Mouse (Mus musculus) cerebellum, adult 2 months (tissue): Measurements from ENCODE around the gene Pex7. TPM values are rescaled to one million over a fixed set of nuclear protein-coding genes. Genes with fewer than 3 reads are reported as not detected.
A peak's percentile ranks its signal among the peaks of the same experiment; 100 is the strongest.

Source experiments
- DNase-seq, 2 experiments: peaks; one replicate each; pipeline ENCODE4 v3.0.0; 2021
- H3K27ac ChIP-seq: fragments of 200-500 bp; 2 replicates; pipeline ENCODE4 v1.5.1; 2012; ENCODE audit warnings: low read length, control low read depth, inconsistent platforms; ENCODE audit not compliant: insufficient read depth
- H3K27me3 ChIP-seq: fragments of 200-500 bp; 2 replicates; pipeline ENCODE4 v1.6.1; 2012; ENCODE audit warnings: inconsistent platforms, mild to moderate bottlenecking, low read length, moderate library complexity; ENCODE audit not compliant: control insufficient read depth, insufficient read depth
- H3K4me1 ChIP-seq: fragments of 200-500 bp; 2 replicates; pipeline ENCODE4 v1.6.1; 2011; ENCODE audit warnings: low read length; ENCODE audit not compliant: control insufficient read depth, insufficient read depth
- H3K4me3 ChIP-seq: fragments of 200-500 bp; replicated peaks from 2 replicates; pipeline ENCODE3; 2011; ENCODE audit warnings: mild to moderate bottlenecking, low read depth, low read length, control low read depth; ENCODE audit not compliant: insufficient read depth
- CTCF ChIP-seq: fragments of 200-500 bp; IDR thresholded peaks from 2 replicates; pipeline ENCODE4 v1.5.1; 2011; ENCODE audit warnings: low read depth, mild to moderate bottlenecking, control low read depth, low read length, moderate library complexity, borderline replicate concordance; ENCODE audit not compliant: insufficient read depth
- POLR2A ChIP-seq: fragments of 200-500 bp; IDR thresholded peaks from 2 replicates; pipeline ENCODE4 v1.6.1; 2011; ENCODE audit warnings: low read length, control low read depth, borderline replicate concordance; ENCODE audit not compliant: insufficient read depth
- whole genome bisulfite sequencing: fragments of 180-500 bp; shearing (Covaris S2); methylation state at CpG from one replicate; pipeline ENCODE4 v1.1.7; 2018; 5-methylcytosine and 5-hydroxymethylcytosine counted together
- polyA plus RNA-seq: library from polyadenylated mRNA; depleted of rRNA; stranded (reverse); fragments of >200 nt; gene quantifications from 2 replicates; pipeline ENCODE4 v1.2.3, GENCODE M21; 2012

The Pex7 gene
- polyA plus RNA-seq, 1 experiment, result 39.8 TPM

DNA sequence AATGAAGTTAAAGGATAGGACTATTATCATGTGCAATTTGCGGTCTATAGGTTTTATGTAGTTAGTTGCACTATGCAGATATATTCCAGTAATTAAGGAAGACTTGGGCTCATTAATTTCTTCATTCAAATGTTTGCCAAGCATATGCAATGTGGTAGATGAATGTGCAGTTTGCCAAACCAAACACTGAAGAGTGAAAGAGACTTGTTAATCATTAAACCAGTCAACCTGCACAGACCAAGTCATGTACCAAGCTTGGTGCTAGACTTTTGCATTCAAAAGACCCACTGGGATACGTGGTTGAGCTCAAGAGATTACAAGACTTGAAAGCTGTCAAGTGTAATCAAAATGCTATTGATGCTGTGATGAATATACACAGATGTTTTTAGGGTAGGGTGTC lies 587 bp upstream of the Pex7 start:
- Histone ChIP-seq H3K27me3 (no peaks in the 10 kb centered on the region), H3K4me3 (no peak overlapping the region), H3K4me1 (peaks cover 8% of the 10 kb centered on the region; the same call in 1 of the 2 replicates), H3K27ac (no peak overlapping the region)
- TF ChIP-seq CTCF (no peak), POLR2A (no peak)
- no peak for DNase-seq
- WGBS, result 79% methylated on average over 2 of the region's 2 CpGs

- WGBS, result 32% methylated on average over 13 of the region's 13 CpGs
- Histone ChIP-seq H3K4me1 (peaks cover 8% of the 10 kb centered on the region; the same call in 1 of the 2 replicates), H3K27ac (no peak overlapping the region), H3K27me3 (no peaks in the 10 kb centered on the region), H3K4me3 (no peak overlapping the region)
- DNase-seq, result peak; percentile 53 to 72
- no peak for TF ChIP-seq POLR2A
- TF ChIP-seq CTCF, result no peak
These were observed 3.2 kb downstream of the Pex7 start for GRCm38 (mm10) chr10:19904077-19904820.

DNA sequence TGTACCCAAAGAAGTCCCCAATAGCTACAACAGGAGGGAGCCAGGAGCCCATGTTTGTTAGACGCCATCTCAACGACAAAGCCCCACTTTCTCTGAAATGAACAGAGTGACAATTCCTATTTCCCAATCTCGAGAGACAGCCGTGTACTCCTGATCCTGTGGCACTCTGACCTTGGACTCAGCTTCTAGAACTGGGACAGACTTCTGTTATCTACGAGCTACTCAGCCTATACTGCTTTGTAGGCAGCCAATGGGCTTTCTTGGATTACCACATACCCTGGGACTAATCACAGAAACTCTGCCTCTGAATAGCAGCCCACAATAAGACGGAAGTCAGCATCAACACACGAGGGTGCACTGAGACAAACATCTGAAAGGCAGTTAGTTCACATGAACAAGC lies 5.5 kb downstream of the Pex7 start:
- DNase-seq, result no peak
- Histone ChIP-seq H3K27me3 (no peaks in the 10 kb centered on the region), H3K4me1 (peaks cover 8% of the 10 kb centered on the region; the same call in 1 of the 2 replicates), H3K27ac (no peak overlapping the region), H3K4me3 (no peak overlapping the region)
- 88% methylated on average over 7 of the region's 7 CpGs for WGBS
- TF ChIP-seq POLR2A, result no peak
- TF ChIP-seq CTCF, result no peak

- Histone ChIP-seq H3K4me3 (no peak overlapping the region), H3K27ac (no peak overlapping the region), H3K4me1 (peaks cover 8% of the 10 kb centered on the region; the same call in 1 of the 2 replicates), H3K27me3 (no peaks in the 10 kb centered on the region)
- TF ChIP-seq POLR2A, result no peak
- no peak for TF ChIP-seq CTCF
- no peak for DNase-seq
- 80% methylated on average over 2 of the region's 2 CpGs for WGBS
These were observed 7.3 kb downstream of the Pex7 start for GRCm38 (mm10) chr10:19900191-19900590.

GRCm38 (mm10) chr10:19893976-19894375 lies 13.5 kb downstream of the Pex7 start:
- Histone ChIP-seq H3K4me3 (no peak overlapping the region), H3K27me3 (no peaks in the 10 kb centered on the region), H3K27ac (no peak overlapping the region), H3K4me1 (no peaks in the 10 kb centered on the region)
- DNase-seq, result peak; percentile 37 to 42
- WGBS, result 21% methylated on average over 4 of the region's 4 CpGs
- TF ChIP-seq POLR2A (no peak), CTCF (peak; percentile 49; the same call in 1 of the 2 replicates)

- DNase-seq, result peak in 1 of 2 experiments; percentile 11
- Histone ChIP-seq H3K27ac (no peak overlapping the region), H3K4me3 (no peak overlapping the region), H3K4me1 (no peaks in the 10 kb centered on the region), H3K27me3 (no peaks in the 10 kb centered on the region)
- TF ChIP-seq POLR2A (no peak), CTCF (no peak)
- WGBS, result 52% methylated on average over 6 of the region's 6 CpGs
These were observed 14.3 kb downstream of the Pex7 start for GRCm38 (mm10) chr10:19893146-19893545.

DNA sequence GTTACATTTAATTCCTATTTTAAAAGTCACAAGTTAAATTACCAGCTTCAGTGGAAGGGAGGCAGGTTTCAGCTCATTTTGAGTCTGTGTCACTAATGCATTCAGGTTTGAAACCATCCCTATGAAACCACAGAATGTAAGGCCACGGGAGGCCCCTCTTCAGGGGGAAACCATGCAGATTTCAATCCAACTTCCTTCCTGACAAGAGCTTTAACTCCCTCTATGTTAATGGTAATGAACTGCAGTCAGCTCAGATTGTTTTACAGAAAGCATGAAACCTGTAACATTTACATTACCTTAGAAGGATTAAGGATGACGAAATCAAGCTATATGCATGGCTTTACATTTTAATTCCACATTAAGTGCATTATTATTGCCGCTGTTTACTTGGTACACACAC lies 15.8 kb downstream of the Pex7 start:
- H3K4me3 ChIP-seq, result no peak overlapping the region
- no peak for DNase-seq
- H3K27me3 ChIP-seq, result no peaks in the 10 kb centered on the region
- no peaks in the 10 kb centered on the region for H3K4me1 ChIP-seq
- H3K27ac ChIP-seq, result no peak overlapping the region
- 66% methylated on average over 3 of the region's 3 CpGs for WGBS
- no peak for TF ChIP-seq CTCF
- no peak for TF ChIP-seq POLR2A

- 74% methylated on average over 3 of the region's 3 CpGs for WGBS
- Histone ChIP-seq H3K27me3 (no peaks in the 10 kb centered on the region), H3K4me1 (no peaks in the 10 kb centered on the region), H3K27ac (no peak overlapping the region), H3K4me3 (no peak overlapping the region)
- no peak for DNase-seq
- TF ChIP-seq CTCF (no peak), POLR2A (no peak)
These were observed 17.6 kb downstream of the Pex7 start for GRCm38 (mm10) chr10:19889908-19890307.
